Mouse (Mus musculus): ENCODE results near the gene Atp7b.

The Atp7b gene

DNA sequence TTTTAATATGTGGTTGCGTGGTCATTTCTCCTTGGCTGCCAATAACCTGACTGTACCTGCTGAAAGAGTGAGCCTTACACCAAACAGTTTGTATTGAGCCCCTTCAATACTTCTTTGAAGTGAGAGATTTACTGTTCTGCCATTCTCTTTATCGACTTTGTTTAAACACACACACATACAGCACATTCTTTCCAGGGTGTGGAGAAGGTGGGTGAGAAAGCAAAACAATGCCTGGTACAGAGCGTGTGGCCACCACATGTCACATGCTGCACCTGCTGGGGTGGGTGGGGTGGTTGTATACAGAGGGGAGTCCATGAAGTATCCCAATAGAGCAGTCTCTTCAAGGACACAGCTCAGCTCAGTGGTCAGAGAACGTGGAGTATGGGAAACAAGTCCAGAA lies 34.9 kb downstream of the Atp7b start:
- DNase-seq (ENCODE audit: low read depth, low spot score): no peak

DNA sequence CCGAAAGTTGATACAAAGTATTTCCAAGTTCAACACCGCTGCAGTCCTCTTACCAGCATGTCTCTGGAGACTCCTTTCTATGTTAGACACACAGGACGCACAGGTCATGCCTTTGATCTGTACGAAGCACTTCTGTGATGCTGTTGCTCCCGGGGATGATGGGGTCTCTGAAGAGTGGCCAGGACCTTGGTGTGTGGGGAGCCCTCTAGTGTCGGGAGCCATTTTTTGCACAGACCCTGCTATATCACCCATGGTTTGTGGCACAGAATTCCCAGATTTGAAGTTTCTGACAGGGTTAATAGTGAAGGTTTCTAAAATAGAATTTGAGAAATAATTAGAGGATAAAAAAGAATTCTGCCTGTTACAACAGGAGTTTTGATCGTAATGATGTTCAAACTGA lies 37.9 kb downstream of the Atp7b start:
- DNase-seq (ENCODE audit: low read depth, low spot score): no peak

DNA sequence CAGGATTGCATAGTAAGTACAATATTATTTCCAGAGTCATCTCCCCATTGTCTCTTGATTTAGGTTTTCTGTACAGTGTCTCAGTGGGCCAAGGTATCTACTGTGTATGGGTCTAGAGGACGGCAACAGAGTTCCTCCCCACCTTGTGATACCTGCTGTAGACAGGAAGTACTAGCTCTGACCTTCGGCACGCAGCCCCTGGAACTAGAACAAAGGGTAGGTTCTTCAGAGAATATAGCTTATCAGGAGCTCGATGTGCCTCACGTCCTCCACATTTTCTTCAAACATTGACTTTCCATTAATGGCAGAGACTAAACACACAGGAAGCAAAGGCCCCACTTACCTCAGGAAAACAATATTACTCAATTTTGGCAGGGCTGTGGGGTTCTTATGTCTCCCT lies 40.6 kb downstream of the Atp7b start:
- no peak for DNase-seq (ENCODE audit: low read depth, low spot score)

DNA sequence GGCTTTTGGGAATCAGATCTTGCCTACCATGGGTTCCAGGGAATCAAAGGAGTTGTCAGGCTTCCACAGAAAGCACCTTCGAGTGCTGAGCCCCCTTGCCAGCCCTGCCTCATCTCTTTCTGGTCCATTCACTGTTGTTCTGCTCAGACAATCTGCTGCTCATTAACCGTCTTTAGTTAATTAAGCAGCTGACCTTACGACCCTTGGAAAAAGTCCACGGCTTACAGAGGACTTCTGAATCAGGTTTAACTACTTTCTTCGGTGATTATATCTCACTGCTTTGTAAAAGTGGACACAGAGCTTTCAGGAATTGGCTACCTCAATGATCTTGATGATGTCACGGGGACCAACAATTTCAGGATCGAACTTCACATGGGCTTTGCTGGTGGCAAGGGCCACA lies 42.4 kb downstream of the Atp7b start:
- DNase-seq (ENCODE audit: low read depth, low spot score): no peak

DNA sequence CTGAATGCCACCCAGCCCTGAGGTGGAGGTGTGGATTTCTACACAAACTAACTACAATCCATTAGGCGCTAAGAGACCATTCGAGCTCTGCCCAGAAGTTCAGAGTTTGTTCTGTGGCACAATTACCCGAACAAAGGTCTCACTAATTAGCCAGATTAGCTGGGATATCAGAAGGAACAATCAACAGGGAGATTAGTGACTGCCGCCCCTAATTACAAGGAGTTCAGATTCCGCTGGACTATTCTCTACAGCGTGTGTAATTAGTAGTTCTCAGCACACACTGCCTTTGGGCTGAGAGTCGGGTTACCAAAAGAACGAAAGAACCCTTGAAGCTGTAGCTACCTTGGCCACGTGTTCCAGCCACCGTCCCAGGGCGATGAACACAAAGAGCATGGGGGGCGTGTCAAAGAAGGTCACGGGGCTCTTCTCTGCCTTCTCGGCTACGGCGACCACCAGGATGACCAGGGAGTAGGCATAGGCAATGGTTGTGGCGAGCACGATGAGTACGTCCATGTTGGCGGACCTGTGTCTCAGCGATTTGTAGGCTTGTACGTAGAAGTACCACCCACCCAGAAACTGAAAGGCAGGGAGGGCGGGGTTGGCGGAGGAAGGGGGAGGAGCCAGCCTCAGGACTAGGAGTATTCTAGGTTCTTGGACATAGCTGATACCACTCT lies 46.9 kb downstream of the Atp7b start:
- no peak for DNase-seq (ENCODE audit: low read depth, low spot score)

DNA sequence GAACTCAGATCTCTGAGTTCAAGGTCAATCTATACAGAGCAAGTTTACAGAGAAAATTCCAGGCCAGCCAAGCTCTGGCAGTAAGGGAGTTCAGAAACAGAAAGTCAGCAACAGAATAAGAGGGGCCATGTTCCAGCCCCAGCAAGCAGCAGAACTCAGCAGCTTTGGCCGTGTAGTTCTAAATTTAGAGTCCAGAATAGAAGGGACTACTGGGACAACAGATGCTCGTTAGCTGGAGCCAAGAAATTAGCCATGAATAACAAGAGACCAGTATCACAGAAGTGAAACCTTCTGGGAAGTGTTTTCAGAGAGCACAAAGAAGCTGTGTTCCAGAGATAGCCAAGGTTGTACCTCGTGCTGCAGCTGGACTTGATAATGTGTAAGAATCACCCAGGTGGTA lies 50.7 kb downstream of the Atp7b start:
- no peak for DNase-seq (ENCODE audit: low read depth, low spot score)

DNA sequence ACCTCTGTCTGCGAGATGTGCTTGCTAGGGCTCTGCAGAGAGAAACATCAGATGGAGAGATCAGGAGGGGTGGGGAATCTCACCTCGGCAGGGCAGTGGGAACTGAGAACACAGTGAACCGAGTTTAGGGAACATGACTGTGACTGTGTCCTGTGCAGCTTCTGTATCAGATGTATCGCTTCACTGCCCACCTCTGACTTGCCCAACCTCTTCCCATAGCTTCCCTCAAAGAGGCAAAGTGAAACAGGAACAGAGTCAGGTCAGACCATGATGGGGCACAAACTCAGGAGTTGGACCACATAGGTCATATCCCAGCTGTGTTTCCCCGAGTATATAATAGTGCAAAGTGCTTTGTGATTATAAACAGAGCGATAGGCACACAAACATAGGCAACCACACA lies 53.7 kb downstream of the Atp7b start:
- DNase-seq (ENCODE audit: low read depth, low spot score): no peak

DNA sequence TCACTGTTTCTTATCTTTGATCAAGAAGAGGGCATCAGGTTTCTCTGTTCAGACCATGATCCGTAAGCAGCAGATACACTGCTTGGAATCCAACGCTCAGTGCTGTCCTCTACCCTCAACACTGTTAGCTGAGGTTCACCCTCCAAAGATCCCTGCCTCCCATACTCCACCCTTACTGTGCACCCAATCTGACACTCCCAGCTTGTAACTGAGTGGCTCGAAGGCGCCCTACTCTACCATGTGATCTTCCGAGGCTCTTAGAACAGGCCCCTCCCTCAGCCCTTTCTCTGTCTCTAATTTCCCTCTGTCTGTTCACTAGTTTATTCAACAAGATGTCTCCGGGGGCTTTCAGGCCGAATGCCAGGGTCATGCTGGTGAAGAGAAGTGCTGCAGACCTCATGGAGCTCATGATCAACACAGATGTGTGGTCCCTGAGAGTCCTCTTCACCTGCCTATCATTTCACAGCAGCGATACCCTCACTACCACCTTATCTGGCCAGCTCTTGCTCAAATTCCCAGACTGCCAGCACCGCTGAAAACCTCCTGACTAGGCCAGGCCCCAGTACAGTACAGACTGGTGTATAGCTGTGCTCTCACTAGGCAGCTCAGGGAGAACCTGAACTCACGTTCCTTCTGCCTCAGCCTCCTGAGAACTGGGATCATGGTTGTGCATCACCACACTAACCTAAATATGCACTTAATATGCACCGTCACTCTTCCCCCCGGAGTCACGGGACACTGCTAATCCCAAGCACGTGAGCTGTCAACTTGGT lies 55.2 kb downstream of the Atp7b start:
- DNase-seq (ENCODE audit: low read depth, low spot score): no peak

DNA sequence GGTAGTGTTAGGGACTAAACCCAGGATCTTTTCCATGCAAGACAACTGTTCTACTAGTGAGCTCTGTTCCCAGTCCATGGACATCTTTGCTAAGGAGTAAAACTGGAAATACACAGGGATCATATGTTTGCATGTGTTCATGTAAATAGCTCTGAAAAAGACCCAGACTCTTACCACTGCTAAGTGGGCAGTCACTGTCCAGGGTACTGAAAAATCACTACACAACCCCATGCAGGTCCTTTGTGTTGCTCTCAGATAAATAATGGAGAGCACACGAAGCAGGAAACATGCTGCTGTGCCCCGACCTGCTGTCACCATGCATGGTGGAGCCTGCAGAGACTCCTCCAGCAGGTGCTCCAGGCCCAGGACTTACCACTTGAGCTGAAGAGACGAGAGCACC lies 64.9 kb downstream of the Atp7b start:
- DNase-seq (ENCODE audit: low read depth, low spot score): no peak

DNA sequence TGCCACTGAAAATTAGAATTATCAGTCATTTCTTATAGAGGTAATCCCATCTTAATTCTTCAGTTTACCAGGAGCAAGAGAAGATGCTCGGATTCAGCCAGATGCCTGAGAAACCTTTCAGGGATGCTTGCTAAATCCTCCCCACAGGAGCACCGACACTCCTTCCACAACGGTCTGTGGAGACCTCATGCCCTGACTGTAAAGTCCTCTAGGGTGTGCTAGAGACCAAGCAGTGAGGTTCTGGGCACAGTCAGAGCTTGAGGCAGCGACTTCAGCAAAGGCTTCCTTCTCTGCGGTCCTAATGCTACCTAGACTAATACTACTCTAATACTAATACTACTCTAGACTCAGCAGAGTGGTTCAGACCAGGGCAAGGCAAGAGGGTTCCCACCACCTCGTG lies 67.9 kb downstream of the Atp7b start:
- no peak for DNase-seq (ENCODE audit: low read depth, low spot score)

DNA sequence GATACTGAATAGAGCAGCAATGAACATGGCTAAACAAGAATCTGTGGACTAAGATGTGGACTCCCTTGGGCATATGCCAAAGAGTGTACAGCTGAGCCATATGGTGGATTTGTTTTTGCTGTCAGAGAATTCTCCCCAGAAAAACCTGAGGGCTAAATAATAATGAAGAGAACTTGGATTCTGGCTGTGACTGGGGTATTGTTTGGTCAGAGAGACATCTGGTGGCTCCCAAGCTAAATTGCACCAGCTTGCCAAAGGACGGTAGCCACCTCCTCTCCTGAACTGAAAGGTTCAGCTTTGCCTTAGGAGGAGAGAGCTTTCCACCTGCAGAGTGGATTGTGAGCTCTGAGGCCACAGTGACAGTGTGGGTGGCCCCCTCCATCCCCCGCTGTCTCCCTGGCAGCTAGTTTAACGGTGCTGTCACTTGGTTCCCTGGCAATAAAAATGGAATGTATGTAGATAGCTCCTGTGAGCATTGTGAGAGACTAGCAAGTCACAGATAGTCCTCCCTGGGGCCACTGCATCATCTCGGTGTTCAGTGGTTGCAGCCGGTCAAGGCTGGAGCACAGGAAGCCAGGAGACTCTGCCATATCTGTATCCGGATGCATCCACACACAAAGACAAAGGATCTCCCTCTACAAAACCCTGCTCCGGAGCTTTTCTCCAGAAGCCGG lies 78.3 kb downstream of the Atp7b start:
- peak; percentile 22 for DNase-seq (ENCODE audit: low read depth, low spot score)

DNA sequence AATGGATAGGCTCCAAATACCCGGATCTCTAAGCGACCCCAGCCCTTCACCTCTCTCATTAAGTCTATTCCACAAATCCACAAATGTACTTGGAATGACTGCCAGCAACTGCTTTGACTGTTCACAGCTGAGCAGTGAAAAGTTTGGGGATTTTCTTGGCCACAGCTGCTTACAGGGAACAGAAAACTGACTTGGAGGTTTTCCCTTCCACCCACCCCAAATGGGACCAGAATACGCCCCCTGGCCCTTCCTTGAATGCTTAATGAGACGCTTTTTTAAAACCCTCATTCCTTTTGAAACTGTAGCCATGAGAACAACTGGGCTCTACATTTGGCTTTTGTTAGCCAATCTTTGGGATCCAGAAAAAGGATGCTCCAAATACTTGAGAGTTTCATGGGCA lies 81.9 kb downstream of the Atp7b start:
- DNase-seq (ENCODE audit: low read depth, low spot score): peak; percentile 20

DNA sequence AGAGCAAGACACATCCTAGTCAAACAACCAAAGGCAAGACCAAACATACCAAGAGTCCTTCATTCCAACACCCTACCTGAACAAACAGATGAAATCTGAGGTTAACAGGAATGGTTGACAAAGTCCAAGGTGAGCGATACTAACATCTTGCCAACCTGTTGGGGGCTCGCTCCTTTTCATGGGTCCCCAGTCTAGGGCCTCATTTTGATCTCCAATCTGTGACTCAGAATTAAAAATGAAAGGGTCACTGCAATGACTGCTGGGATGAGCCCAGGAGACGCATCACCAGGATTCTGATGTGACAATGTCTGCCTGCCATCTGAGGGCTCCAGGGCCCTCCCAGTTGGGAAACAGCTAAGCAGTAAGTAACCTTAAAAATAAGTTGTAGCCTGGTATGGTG lies 90.6 kb downstream of the Atp7b start, which contains the start of gene Ccdc70:
Ccdc70 (plus strand) TSS at position 301 of the 400 bp plus-strand sequence.
- no peak for DNase-seq (ENCODE audit: low read depth, low spot score)

DNA sequence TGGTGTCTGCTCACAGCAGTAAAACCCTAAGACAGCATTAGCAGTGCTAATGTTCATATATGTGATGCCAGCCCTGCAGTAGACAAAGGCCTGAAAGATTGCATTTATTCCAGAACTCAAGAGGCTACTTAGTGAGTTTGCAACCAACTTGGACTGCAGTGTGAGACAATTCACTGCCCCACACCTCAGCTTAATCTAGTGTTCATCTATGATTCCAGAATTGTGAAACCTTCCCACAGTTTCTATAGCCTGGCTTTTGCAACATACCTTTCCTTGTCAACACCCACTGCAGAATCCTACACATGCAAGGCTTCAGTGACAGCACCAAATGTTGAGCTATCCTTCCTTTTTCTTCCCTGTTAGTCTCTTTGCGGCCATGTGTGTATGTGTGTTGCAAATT lies 93.5 kb downstream of the Atp7b start:
- no peak for DNase-seq (ENCODE audit: low read depth, low spot score)

DNA sequence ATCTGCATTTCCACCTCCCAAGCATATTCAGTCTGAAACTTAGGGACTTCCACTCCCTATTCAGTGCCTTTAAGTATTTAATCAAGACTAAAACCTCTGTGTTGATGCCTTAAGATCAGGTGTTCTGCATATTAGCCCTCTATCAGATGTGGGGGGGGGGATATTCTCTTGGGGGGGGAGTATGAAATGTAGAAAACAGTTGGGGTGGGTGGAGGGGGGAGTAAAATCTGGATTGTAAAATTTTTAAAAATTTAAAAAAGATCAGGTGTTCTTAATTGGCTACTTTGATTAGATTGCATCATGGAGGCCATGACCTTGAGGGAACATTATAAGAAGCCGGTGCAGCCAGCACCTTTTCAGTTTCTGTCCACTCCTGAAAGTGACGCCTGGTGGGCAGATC lies 101.7 kb downstream of the Atp7b start, which contains the start of gene Fam90a1a:
Fam90a1a (plus strand) TSS at position 301 of the 400 bp plus-strand sequence.
- DNase-seq (ENCODE audit: low read depth, low spot score): no peak

DNA sequence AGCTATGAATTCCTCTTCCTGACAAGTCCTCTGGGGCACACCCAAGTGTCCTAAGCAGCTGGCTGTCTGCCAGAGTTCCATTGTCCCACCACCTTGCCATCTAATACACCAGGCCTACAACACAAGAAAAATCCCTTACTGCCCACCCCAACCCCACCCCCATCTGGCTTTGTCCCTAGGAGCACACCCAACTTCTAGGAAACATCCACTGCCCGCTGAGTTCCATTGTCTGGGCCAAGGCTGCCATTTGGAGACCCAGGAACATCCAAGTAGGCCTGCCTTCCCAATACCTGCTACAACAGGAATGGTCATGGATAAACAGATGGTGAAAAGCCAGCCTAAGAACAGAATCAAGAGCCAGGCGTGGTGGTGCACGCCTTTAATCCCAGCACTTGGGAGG lies 103.8 kb downstream of the Atp7b start:
- DNase-seq (ENCODE audit: low read depth, low spot score): no peak

DNA sequence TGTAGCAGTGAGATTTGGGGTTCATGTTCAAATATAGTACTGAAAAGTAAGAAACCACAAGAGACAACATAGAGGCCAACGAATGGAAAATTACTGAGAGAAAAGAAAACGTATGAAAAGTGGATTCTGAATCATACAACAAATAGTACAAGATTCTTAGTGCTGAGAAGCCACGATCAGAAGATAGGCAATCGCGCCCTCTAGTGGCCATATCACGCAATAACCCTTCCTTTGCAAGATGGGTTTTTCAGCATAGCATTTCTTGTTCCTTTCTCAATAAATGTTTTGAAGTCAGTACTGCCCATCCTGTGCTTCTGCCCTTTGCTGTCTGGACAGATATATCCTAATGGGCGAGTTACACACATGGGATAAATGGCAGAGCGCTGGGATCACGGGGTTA lies 104.8 kb downstream of the Atp7b start:
- peak; percentile 18 for DNase-seq (ENCODE audit: low read depth, low spot score)

DNA sequence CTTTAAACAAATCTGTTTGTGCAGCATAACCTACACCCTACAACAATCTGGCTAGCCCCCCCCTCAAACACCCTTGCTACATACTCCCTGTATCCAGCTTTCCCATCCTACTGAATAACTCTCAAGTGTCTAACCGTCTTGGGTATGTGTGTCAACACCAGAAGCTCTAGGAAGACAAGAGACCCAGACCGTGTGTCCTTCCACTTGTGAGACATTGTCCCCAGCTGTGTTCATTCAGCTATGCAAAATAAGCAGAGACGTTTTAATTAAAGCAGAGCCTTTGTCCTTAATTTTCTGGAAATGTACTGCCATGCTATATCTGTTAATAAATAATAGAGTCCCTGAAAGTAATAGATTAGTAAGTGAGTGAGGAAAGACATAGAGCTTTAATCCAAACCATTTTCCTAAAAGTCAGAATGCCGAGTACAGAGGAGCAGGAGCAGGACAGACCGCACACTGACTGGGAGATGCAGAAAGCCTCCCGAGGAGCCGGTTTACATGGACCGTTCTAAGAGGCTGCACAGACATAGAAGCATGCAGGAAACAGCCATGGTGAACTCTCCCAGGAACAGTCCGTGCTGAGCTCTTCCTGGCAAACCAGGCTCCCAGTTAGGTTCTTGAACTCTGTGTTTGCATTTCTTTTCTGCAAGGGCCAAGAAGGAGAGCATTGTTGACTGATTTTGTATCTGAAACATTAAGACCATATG lies 112.6 kb downstream of the Atp7b start:
- no peak for DNase-seq (ENCODE audit: low read depth, low spot score)

DNA sequence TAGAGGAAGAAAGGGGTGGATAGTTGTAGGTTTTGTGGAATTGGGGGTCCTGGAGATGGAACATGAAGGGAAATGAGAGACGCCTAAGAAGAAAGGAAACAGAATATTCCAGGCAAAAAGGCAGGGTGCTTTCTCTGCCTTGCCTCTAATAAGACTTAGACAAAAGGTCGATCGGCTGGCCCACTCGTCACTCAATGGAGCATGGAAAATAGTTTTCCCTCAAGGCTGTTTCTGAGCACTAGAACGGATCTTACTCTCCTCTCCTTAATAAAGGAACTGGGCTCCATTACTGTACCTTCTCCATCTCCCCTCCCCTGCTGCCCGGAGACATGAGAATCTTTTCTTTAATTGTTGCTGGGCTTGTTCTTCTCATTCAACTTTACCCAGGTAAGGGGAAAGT lies 113.6 kb downstream of the Atp7b start, which contains the start of gene Defb13:
Defb13 (plus strand) TSS at position 301 of the 400 bp plus-strand sequence.
- DNase-seq (ENCODE audit: low read depth, low spot score): no peak
